Mouse (Mus musculus): ENCODE measurements at regions not wholly inside any gene's neighbourhood (a gene's known extent, or its start where the extent isn't known, plus 50 kb on each side); places are given as distances from the start of the nearest gene placed in this dataset.

DNA sequence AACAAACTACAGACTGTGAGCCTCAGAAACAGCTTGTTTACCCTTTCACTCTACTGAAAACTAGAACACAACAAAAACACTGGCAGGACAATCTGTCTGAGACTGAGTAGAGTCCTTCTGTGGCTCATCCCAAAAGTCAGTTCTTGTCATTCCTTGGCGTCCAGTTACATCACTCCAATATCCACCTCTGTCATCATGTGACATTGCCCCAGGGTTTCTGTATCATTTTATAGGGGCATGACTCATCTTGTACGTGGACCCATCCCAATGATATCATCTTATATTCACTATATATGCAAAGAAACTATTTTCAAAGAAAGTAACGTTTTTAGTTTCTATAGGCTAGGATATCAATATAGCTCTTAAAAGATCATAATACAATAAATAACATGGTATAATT is 152.3 kb downstream of the Dkk2 start:
- no peak for DNase-seq (ENCODE audit: low spot score in 2 of 2)

DNA sequence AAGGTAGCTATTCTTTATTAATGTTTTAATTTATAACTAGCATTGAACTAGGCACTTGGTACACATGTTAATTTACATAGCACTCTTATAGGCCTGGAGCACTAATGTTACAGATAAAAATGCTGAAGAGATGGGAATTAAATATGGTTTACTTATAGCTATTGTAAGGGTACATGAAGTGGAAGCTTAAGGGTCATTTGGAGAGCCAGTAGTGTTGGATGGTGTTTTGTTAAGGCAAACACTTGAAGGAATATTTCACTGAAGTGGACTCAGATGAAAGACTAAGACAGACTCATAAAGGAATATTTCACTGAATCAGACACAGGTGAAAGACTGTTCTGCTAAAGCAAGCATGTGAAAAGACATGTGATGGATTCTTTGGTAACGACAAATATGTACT is 172.7 kb downstream of the Dkk2 start:
- DNase-seq (ENCODE audit: low spot score in 2 of 2): no peak

DNA sequence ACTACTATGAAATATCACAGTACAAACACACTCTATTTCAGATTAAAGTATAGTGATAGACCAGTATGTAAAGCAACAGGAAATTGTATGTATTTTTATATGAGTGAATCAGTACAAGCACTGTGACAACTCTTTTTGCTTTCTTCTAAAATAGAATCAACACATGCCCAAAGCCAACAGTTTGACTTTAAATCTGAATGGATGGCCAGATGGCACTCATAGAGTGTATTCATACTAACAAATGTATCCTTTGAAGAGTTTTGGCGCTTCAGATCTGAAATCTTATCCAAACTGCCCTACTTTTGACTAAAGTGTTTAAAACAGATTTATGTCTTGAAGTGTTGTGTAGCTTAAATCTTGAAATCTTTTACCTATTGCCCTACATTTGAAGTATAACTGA is 184.5 kb downstream of the Dkk2 start:
- DNase-seq (ENCODE audit: low spot score in 2 of 2): no peak

DNA sequence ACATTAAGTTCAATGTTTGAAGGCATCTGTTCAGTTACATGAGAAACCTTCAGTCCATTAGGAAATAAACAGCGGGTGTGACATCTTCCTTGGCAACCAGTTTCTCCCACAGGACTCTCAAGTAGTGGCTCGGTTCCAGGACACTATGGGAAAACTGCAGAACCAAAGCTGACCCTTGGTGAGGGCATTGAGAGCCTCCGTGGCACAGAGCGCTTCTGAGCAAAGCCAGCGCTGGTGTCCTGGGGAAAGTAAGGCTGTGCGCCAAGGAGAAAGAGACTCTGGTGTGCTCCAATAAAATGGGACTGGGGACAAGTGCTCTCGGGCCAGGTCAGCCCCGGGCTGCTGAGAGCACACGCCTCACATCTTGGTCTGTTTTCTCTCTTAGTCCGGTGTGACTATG is 189.7 kb downstream of the Dkk2 start:
- DNase-seq (ENCODE audit: low spot score in 2 of 2): no peak

DNA sequence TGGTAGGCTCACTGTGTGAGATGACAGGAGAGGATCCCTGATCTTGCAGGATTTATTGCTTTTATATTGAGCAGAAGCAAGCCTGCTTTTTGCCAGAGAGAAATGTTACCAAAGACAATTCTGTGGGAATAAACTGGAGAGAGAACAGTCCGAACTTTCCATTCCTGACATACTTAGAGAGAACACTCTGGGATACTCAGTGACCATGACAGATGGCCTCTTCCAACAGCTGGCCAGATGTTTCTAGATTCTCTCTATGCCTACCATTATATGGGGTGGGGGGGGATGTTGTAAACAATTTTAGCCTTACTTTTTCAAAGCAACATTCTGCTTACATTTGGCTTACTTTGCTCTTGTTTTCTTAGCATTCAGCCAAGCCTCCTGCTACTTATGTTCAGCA is 192.7 kb downstream of the Dkk2 start:
- DNase-seq (ENCODE audit: low spot score in 2 of 2): no peak

DNA sequence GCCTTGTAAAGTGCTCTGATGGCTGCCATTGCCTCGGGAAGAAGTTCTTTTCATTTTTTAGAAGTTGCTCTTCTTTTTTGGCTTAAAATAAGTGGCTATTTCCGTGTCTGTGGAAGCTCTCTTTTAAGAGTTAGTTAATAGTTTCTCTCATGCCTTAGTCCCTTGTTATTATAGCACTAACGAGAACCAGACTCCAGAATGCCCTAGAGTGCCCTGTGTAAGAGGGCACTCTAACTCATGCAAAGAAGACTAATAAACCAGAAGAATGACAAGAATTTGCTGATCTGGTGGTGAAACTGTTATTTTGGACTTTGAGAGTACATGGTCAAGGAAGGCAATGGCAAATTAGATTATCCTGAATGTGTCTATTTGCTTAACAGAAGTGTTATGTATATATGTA is 202.6 kb downstream of the Dkk2 start:
- no peak for DNase-seq (ENCODE audit: low spot score in 2 of 2)

DNA sequence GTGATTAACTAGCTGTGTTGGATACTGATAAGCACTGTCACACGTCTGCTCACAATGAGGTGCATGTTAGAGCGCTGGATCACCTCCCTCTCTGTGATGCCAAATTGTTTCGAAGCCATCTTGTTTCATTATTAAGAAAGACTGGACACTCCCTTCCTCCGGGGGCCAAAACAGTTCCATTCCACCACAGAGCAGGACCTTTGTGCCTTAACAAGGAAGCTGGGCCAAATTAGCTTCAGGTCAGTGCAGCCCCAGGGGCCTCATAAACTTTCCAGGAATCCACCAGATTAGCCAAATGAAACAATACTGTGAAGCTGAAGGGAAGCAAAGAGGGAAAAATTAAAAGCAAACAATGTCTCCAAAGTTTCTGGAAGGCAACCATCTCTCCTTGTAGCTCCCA is 241.9 kb downstream of the Dkk2 start:
- DNase-seq (ENCODE audit: low spot score in 2 of 2): no peak

DNA sequence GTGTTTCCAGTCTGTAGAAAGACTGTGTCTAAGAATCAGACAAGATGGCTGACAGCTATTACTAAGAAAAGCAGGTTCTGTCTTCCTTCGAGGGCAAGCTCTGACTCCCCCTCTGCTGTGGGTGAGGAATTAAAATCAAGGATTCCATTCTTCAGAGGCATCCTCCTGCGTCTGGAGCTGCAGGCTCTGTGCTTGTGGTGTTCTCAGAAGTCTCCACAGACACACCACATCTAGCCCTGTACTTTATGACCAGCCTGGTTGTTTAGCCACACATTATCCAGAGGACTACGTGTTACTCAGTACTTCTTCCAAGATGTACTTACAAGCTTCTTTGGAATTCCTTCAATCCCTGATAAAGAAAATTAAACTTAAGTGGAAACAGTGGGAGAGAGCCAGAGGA is 258.5 kb downstream of the Dkk2 start:
- no peak for DNase-seq (ENCODE audit: low spot score in 2 of 2)

DNA sequence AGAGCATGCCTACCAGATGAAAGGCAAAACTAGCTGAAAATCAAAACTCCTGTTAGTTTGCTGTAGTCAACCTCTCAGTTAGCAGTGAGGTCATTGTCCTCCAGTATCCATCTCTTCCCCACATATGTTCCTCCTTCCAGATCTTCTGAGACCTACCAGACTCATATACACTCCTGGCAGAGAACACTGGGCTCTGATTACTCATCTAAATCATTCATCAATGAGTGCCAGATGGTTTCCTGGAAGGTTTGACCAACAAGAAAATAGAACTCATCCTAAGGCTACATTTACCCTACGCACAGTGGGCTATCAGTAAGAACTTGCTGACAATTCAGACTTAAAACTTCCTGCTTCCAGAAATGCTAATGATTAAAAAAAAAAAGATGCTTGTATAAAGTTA is 260.8 kb downstream of the Dkk2 start:
- DNase-seq (ENCODE audit: low spot score in 2 of 2): no peak

DNA sequence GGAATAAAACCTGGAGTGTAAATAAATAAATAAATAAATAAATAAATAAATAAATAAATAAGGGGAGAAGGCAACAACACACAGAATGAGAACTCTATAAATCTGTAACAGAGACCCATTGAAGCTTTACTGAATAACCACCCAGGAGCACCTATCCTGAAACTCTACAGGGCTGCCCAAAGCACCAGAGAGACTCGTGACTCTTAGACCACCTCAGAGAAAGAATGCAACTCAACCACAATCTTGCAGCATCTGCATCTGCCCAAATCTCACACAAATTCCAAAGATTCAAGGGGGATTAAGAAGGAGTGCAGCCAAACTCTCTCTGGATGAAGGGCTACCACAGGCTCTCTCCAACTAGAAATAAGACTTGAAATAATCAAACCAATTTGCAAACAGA is 264.5 kb downstream of the Dkk2 start:
- DNase-seq (ENCODE audit: low spot score in 2 of 2): no peak

DNA sequence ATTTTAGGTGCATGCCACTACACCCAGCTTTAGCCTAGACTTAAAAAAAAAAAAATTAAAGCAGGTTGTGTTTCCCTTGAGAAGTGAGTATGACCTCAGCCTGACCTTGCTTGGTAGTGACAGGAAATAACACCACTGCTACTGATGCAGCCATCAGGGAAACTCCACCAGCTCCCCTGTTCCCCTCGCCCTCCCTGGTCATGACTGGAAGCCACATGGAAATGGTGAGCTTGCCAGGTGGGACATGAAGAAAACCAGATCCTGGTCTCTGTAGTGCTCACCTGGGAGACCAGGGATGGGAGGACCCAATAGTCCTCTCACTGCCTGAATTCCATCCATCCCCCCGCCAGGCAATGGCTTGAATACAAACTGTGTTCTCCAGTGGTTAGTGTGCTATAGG is 268.1 kb downstream of the Dkk2 start:
- DNase-seq (ENCODE audit: low spot score in 2 of 2): no peak

DNA sequence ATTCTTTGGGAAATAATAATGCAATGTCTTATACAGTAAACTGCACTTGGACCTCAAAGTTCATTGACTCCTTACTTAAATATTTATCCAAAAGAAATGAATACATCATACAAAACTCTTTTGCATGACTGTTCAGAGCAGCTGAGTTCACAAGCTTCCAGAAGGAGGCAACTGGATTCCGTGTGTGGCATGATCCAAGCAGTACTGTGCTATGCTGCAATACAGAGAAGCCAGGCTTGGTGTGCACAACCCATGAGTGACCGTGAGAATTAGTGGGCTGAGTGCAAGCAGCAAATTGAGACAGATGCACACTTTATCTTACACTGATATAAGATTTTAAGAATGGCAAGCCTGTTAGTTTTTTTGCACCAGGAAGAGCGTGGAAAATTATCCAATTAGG is 270.0 kb upstream of the Gimd1 start:
- DNase-seq (ENCODE audit: low spot score in 2 of 2): no peak

DNA sequence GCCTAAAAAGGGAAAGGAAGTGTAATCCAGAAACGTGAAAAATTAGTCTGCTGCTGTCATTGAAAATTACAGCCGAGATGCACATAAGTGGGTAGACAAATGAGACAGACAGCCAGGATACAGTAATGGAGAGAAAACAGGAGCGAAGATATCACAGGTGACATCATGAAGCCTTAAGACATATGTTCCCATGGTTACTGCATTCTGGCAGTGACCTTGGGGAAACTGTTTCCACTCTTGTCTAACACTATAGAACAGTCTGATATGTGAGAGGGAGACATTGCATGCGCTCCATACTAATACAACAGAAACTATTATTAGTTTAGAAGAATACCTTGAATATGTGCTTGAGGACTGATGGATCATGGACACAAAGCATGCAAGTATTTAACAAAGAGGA is 254.0 kb upstream of the Gimd1 start:
- no peak for DNase-seq (ENCODE audit: low spot score in 2 of 2)

DNA sequence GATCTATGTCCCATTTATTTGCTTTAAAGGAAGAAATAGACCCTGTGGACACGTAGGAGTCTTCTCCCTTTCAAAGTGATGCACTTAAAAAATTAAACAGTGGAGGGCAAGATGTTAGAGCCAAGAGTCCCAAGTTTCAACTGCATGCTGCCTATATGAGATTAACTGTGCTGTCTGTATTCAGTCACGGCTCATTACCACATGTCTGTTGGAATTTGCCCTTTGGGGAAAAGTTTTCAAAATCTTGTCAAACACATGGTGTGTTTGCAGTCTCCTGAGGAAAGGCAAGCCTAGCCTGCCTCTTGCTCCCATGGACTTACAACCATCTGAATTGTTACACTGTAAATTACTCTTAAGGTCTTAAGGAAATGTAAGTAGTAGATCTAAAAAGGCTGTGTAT is 211.9 kb upstream of the Gimd1 start:
- DNase-seq (ENCODE audit: low spot score in 2 of 2): no peak

DNA sequence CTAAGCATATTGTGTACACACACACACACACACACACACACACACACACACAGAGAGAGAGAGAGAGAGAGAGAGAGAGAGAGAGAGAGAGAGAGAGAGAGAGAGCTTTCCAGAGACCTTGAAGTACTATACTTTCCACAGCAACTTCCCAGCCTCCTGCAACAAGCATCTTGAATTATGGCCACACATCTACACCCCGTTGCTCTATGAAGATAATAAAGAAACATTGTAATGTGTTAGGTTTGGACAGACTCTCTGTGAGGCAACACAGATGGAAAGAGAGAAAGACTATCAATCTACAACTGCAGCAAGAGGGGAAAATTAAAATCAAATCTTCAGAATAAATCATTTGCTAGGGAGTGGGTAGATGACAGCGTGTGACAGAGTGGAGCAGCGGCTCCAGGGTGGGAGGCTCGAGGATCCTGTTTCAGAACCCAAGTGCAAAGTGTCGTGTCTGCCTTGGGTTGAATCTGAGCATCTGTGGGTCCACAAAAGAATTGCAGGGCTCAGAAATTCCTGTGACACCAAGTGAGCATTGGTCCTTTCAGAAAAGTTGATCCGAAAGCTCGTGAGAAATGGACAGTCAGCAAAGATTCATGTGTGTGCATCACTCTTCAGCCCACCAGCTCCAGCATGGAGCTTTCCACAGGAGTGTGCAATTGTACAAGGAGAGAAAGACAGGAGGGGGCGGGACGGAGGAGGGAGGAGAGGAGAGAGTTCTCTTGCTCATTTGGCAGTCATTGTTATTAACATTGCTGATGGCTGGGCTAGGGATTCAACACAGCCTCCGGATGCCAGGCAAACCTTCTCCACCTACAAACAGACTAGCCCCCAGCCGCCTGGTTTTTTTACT is 203.6 kb upstream of the Gimd1 start:
- DNase-seq (ENCODE audit: low spot score in 2 of 2): no peak

DNA sequence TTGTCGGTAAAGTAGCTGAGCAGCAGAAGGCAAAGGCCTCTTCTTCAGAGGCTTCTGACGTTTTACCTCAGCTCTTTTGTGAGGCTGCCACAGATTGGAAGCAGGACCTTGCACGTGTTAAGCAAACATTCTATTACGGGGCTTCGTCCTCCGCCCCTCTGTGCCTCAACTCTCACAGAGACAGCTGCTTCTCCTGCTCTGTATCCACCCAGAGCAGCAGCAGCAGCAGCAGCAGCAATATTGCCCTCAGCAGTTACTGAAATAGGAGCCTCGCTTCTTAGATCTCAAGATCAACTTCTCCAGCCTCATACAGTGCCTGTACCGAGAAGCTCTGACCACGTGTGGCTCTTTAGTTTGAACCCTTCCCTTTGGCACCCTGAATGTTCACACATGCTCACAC is 202.4 kb upstream of the Gimd1 start:
- DNase-seq (ENCODE audit: low spot score in 2 of 2): no peak

DNA sequence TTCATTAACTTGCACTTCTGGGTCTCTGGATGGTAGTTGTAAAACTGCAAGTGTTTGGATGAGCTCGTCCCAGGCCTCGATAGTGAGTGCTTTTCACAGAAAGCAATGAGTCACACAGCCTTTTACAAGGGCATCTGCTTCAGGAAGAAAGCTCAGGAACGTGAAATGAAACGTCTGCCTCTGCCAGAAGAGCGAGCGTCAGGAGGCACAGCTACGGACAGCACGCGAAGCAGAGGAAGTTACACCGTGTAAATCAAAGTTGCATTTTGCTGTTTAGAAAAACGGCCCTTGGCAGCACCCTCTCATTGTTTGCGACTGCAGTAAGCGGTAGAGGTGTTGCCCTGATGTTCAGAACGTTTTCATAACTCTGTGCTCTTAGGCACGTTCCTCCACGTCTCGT is 201.5 kb upstream of the Gimd1 start:
- DNase-seq (ENCODE audit: low spot score in 2 of 2): no peak

DNA sequence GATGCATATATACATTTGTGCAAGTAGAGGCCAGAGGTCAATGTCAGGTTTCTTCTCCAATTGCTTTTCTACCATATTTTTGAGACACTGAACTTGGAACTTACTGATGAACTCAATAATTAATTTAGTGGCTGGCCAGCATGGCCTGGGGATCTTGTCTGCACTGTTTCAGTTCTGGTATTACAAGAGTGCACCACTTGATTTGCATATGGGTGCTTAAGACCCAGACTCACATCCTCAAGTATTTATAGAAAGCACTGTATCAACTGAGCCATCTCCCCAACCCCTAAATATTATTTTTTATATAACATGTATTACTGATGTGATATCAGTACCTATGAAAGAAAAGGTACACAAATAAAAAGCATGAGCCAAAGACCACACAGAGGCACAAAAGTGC is 197.8 kb upstream of the Gimd1 start:
- DNase-seq (ENCODE audit: low spot score in 2 of 2): no peak

DNA sequence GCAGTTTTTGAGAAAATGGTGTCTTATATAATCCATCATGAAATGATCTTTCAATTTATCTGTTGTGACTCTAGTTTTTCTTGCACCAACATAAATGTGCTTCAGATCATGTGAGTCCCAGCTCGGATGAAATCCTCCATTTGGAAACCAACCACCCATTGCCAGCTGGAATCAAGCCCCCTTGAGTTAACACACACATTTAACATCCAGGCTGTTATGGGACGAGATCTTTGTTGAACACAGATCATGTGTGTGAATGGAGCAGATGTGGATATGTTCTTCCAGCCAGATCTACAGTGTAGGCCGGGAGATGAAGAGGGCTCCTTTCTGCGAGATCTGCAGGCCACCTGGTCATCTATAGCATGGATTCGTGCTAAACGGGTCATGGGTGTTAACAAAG is 188.4 kb upstream of the Gimd1 start:
- no peak for DNase-seq (ENCODE audit: low spot score in 2 of 2)

DNA sequence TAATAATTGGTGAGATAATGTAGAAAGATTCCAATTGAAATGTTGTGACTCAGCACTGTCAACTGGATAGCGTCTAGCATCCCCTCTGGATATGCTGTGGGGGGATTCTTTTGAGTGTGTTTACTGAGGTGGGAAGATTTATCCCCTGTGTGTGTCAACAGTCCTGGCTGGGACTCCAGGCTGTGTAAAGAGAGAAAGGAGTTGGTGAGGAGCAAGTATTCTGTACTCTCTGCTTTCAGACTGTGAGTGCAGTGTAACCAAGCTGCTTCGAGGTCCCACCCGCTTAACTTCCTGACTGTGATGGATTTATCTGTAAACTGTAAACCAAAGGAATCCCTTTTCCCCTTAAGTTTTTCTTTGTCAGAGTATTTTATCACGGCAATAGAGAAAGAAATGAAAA is 175.7 kb upstream of the Gimd1 start:
- DNase-seq (ENCODE audit: low spot score in 2 of 2): no peak

DNA sequence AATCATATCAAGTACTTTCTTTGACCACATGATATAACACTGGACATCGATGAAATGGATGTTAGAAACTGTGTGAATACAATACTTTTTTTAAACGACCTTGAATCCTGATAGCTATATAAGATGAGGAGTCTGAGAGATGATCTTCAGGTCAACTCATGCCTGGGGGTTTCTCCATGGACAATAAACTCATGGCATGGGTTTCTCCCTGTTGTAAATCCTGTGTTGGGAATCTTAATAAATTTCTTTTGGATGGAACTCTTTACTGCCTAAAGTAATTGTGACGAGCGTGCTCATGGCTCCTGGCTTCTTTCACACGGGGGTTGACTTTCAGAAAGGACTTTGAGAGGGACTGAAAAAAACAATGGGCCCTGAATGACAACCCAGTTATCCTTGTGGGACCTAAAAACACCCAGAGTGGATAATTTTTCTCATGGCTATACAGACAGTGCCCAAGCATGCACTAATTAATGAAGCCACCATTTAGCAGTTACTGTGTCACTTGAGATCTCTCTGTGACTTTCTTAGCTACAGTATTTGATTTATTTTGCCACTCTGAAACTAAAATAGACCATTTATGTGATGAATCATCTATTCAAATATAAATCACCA is 167.2 kb upstream of the Gimd1 start:
- no peak for DNase-seq (ENCODE audit: low spot score in 2 of 2)

DNA sequence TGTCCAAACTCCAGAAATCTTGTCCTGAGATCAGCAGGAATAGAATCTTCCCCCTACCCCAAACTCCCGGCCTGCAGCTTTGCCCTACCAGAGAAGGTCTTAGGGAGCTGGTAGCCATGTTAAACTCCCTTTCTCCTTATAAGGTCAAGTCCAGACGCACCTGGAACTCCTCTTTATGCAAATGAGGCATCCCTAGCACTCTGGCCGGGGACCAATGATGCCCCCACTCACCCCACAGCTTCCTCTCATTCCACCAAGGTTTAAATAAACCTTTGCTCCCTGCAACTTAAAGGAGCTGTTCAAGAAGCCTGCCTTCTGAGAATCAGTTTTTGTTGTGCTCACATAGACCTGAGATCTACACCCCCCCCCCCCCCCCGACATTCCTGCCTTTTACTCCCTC is 158.6 kb upstream of the Gimd1 start:
- DNase-seq (ENCODE audit: low spot score in 2 of 2): no peak

DNA sequence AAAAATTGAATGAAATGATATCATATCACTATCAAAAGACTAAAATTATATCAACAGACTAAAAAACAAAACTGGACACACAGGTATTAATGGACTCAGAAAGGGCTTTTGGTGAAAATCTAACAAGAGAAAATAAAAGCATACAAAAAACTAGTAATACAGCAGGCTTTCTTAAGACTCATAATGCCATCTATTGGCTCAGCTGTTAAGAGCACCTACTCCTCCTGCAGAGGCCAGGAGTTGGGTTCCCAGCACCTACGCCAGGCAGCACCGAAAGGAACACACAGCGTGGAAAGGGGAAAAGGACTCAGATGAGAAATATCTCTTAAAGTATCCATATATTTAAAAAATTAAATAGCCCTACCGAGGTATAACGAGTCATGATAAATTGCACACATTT is 151.9 kb upstream of the Gimd1 start:
- DNase-seq (ENCODE audit: low spot score in 2 of 2): no peak

DNA sequence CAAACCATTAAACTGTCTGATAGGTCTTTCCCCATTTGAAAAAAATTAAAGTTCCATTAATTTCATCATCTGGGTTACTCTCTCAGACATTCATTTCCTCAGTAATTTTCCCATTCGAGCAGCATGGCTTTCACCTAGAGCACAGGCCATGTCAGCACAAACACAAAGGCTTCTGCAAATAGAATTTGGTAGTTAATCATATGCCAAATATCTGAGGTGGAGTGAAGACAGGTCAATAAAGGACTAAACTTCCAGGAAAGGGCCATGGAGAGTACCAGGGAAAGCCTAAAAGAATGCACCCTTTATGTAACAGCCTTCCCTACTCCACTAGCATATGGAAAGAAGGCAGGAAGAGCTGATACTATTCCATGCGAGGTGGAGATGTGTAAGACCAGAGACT is 150.3 kb upstream of the Gimd1 start:
- DNase-seq (ENCODE audit: low spot score in 2 of 2): no peak
